Mouse (Mus musculus) left cerebral cortex, adult 9 months (tissue): ENCODE results near the gene Nlrp10.
A peak's percentile ranks its signal among the peaks of the same experiment; 100 is the strongest.

Source experiments
- DNase-seq, 2 experiments: peaks; one replicate each; pipeline ENCODE4 v3.0.0; 2022; ENCODE audit warnings: low spot score in 2 of 2

Nlrp10 gene

DNA sequence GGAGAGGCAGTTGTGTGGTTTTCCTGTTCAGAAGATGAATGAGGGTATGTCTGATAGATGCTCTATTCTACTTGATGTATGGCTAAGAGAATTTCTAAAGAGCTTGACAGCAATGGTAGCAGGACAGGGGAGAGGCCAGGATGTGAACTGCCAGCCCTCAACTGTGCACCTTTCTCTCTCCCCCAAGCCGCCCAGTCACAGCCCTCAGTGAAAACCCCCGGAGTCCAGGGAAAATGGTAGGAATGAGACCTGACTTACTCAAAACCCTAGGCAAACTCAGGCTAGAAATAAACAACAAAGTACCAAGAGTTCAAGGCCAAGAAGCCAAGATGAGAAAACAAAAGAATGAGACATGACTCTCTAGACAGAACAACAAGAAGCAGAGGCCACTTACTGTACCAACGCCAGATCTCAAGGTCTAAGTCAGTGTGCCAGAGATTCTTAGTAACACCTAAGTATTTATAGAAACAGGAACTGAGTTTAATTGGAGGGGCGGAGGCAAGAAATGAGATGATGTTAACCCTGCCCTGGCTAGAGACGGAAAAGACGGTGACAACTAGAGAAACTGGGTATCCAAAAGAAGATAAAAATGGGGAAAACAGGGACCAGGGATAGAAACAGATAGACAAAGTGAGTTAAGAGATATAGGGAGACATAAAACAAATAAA lies at the start of gene Nlrp10:
Gene Nlrp10, minus strand, starts transcription at position 453 of the 668 bp plus-strand sequence.
- no peak for DNase-seq

DNA sequence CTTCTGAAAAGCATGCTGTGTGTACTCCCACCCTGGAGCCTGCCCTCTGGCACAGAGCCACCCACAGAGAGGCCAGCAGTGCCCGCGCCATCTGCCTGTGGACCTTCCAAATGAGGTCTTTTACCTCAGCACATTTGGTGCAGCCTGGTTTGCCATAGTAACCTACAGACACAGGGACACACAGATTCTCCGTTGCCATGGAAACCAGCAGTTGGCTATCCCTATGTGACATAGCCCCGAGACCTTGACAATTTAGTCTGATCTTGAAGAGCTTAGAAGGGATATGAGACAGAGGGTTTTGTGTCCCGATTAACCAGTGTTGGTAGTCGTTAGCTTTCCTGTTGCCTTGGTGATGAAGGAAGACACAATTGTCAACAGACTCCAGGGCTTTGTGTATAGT lies 42.3 kb upstream of the Nlrp10 start:
- DNase-seq = no peak

DNA sequence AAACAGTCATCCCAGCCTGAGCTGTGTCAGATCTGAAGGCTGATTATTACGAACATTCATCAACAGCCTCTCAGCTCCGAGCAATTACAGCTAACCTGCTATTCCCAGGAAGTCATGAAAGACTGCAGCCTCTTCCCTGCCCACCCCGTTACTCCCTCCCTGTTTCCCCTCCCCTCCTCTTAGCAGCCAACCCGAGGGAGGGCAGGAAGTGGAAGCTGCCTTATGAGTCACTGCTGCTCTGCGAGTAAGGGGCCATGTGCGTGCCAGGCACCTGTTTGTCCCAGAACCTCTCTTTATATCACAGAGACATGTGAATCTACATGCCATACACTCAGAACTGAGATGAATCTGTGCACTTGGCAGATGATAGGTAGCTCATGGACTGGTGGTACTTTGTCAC lies 38.2 kb upstream of the Nlrp10 start:
- no peak for DNase-seq

DNA sequence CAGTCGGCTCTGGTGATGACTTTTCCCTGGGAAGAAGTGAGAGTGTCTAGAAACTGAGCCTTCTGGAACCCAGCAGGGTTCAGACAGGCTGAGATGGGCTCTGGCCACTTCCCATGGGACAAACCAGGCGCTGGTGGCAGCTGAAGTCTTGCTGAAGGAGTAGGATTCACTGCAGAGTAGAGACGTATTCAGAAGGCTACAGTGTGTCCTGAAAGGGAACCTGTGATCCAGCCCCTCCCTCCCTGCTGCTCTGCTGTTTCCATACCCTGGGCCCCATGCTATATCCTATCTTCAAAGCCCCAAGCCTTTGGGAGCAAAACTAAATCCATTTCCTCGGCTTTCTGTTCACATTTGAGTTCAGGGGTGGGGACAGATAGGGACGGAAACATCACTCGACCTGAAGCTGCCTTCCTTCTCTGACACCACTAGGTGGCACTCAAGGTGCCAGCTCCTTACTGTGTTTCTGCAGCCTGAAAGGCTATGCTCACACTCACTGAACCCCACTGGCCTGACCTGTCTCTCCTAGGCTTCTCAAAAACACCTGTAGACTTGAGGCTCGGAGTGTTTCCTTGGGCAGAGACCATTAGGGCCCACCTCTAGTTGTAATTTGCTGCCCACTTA lies 36.9 kb upstream of the Nlrp10 start:
- peak in 1 of 2 experiments; percentile 73 for DNase-seq

DNA sequence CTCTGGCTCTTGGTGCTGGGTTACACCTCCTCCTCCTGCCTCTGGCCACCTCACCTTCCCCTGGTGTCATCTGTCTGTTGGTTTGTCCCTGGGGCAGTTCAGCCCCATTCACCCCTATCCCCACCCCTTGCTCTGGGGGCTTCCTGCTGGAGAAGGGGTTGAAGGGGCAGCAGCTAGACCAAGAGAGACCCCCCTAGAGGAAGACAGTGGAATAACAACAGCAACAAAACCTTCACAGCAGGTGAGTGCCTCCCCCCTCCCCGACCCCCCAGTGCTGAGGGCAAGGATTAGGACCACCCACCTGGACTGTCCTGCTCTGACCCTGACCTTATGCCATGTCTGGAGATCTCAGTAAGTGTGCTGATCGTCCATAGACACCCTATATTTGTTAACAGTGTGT lies 36.0 kb upstream of the Nlrp10 start:
- no peak for DNase-seq

DNA sequence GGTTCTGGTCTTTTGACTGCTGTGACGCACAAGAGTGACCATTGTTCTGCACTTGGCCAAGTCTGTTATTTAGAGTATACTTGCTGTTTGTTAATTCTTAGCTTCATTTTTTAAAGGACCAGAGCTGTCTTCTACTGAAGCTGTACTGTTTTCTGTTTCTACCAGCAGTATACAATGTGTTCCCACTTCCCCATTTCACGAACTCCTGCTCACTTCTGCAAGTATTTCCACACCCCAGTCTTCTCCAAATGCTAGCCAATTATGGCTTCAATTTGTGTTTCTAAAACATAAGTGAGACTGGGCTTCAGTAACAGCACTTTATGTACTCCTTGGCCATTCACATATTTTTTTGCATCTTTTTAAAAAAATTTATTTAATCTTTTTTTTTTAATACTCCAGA lies 27.8 kb upstream of the Nlrp10 start:
- no peak for DNase-seq

DNA sequence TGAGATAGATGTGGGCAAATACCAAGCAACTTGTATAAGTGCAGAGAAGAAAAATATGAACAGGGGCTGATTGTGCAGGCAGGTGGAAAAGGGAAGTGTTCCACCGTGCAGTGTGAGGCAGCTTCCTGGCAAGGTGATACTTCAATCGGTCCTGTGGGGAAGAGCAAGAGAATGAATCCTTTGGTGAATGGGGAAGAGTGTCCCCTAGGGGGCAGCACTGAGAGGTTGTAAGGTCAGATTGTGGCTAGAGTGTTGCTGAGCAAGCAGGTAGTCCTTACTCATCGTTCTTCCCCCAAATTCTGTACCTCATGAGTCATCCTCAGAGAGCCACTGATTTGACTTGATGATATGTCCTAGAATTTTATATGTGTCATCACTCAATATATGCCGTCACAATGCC lies 24.2 kb upstream of the Nlrp10 start:
- DNase-seq = peak in 1 of 2 experiments; percentile 42

DNA sequence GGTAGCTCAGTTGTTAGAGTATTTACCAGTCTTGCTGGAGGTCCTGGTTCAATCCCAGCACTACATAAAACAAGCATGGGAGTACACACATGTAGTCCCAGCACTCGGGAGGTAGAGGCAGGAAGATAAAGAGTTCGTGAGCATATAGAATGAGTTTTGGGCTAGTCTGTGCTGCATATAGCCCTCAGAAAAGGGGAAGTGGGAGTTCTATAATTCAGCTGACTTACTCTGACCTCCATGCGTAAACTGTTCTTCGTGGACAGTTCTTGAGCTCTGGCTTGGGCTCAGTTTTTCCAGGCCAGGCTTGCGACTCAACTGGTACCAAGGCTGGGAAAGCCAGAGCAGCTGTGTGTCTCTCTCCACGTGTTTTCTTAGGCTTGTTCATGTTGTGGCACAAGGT lies 22.8 kb upstream of the Nlrp10 start:
- no peak for DNase-seq

DNA sequence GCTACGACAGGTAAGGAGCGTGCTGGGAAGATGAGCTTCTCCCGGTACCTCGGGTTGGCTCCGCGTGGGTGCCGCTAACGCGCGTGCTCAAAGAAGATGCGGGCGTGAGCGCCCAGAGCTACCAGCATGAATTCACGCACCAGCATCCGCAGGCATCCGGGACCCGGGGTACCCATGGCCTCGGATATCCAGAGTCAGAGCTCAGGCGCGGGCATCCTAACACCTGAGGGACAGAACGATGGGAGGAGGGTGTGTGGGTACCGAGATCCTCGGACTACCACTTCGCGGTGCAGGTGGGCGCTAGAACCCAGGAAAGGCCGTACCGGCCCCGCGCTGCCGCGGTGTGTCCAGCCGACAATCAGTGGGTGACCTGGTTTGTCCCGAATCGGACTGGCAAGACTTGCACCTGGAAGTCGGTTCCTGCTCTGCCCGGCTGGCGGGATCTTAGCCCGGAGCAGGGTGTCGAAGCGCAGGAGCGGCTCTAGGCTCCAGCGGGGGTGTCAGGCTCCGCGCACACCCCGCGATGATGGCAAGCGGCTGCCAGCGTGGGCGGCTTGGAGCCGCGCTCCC lies 20.9 kb upstream of the Nlrp10 start:
- DNase-seq = peak in 1 of 2 experiments; percentile 76

DNA sequence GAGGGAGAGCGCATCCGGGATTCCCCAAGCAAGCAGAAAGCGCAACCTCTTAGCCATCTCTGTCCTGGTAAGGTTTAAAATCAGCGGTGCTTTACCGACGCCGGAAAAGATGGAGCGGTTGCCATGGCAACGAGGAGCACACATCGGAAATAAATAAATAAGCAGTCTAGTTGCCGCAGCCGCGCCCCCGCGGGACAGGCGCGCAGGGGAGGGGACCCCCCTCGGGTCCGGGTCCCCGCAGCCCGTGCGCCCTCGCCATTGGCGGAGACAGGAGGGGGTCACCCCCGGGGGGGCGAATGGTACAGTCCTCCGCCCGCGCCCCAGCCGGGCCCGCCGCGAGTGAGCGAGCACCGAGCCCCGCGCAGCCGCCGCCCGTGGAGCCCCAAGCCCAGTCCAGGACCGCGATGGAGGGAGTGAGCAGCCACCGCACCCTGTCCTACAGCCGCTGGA lies 20.4 kb upstream of the Nlrp10 start, which contains the start of gene Tub:
Gene Tub, plus strand, starts transcription at position 27 of the 450 bp plus-strand sequence.
- DNase-seq = peak; percentile 70 to 83

DNA sequence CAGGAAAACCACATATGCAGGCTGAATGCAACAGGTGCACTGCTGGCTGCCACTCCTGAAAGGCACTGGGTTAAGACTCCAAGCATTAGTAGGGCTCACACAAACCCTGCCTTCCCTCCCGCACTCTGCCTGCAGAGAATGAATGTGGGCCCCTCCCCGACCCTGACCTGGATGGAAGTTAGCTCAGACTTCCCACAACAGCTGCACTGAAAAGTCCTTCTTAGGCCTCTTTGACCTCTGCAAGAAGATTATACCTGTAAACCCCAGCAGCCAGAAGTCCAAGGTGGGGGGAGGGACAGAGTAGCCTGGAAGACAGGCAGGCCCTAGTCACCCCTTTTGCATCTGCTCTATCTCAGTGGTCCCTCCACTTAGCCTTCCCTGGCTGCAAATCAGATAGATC lies 19.3 kb upstream of the Nlrp10 start:
- no peak for DNase-seq

DNA sequence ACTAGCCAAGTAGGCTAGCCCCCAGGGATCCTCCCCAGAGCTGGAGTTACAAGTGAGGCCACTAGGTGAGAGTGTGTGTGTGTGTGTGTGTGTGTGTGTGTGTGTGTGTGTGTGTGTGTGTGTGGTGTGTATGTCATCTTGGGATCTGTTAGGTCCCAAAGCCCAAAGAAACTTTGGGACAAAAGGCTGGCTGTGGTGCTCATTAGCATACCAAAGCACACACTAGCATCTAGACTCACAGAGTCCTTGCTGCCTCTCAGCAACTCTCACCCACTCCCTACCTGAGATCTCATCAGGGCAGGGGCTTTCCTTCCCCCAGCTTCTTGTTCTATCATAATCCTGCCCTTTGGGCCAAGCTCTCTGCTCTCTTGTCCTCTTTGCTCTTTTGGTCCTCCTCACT lies 18.6 kb upstream of the Nlrp10 start:
- DNase-seq = no peak

DNA sequence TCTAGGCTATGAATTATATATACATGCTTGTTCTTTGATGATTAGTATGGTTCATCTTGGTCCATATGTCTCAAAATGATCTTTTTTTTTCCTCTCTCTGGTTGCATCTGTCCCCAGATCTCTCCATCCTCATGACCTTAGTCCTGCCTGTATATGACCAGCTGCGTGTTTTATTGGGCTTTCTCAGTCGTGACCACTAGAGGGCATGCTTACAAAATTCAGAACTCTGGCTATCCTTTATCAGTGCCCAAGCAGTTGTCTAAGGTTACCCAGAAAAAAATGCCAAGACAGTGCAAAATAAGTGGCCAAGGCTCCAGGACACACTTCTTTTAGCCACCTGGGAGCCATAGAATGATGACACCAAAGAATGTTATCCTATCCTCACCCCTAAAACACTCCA lies 14.0 kb upstream of the Nlrp10 start:
- DNase-seq = peak in 1 of 2 experiments; percentile 59

DNA sequence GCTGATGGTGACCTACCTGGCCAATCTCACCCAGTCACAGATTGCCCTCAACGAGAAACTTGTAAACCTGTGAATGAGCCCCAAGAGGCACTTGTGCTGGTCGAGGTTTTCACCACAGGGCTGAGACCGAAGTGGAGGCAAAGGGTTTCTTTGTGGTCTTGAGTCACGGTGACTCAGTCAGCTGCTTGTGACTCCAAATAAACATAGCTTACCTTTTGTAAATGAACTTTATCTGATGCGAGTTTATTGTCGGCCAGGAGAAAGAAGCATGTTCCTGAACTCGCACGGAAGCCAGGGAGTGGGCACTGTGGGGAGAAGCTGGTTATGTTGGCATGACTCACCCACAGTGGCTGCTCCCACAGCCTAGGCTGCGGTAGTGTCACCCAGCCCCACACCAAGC lies 11.5 kb upstream of the Nlrp10 start:
- no peak for DNase-seq

DNA sequence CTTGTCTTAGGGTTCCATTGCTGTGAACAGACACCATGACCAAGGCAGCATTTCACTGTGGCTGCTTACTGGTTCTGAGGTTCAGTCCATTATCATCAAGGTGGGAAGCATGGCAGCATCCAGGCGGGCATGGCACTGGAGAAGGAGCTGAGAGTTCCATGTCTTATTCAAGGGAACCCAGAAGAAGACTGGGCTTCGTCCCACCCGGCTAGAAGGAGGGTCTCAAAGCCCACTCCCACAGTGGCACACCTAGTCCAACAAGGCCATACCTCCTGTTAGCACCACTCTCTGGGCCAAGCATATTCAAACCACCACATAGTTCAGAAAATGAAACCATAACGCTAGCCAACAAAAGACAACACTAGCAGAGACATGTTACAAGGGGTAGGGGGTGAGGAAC lies 6.6 kb upstream of the Nlrp10 start:
- no peak for DNase-seq

DNA sequence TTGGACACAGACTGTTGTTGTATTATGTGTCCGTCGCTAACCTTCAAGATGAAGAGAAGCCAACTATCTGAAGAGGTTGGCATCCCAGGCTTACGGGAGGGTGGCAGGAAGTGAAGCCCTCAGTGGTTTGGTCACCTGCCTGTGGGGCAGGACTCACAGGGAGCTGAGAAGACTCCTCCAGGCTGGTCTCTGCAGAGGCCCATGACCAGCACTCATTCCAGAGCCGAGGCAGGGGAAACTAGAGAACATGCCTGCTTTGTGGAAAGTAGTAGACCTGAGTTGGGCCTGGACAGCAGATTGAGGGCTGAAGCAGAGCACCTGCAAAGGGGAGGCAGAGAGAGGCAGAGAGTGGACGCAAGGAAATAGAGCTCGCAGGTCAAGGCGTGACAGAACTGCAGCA lies 5.4 kb upstream of the Nlrp10 start:
- DNase-seq = no peak

DNA sequence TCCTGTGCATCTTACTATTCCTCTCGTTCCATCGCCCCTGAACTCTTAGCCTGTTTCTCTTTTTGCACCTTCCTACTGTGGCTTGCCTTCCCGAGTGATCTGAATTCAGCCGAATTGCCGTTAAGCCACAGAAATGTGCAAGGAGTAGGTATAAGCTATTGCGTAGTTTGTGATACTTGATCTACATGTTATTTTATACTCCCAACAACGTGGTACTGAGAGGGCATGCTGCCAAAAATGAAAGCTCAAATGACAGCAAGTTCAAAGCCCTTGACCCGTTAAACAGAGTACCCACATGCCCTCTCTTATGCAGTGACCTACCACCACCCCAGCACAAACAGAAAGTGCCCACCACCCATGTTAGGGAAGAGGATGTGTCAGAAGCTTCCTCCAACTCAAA lies 4.9 kb upstream of the Nlrp10 start:
- no peak for DNase-seq

DNA sequence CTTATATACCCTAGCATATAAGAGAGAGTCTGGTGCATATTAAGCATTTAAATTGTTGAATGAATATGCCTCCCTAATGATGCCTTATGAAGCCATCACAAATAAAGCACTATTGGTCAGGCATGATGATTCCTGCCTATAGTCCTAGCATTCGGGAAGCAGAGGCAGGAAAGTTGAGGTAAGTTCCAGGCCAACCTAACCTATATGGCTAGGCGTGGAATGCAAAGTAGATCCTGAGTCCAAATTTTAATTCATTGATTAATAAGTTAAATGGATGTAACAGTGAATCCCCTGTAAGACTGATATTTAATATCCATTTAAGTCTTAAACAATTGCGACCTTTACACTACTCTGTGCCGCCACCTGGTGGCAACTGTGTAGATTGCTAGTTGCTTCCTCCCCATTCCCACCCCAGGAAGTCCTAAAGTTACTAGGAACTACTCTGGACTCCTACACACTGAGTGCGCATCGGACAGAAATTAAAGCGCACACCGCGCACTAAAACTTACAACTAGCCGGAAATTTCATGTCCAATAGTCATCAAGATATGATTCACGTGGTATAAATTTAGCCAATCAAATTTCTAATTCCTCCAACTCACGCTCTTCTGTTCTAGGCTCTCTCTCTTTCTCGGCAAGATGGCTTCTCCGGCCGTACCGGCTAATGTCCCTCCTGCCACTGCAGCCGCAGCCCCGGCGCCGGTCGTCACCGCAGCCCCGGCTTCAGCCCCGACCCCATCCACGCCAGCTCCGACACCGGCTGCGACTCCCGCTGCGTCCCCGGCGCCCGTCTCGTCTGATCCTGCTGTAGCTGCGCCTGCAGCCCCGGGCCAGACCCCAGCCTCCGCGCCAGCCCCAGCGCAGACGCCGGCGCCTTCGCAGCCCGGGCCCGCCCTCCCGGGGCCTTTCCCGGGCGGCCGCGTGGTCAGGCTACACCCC lies 4.1 kb upstream of the Nlrp10 start, which contains the start of gene Eif3f:
Gene Eif3f, plus strand, starts transcription at position 624 of the 938 bp plus-strand sequence.
- peak; percentile 96 to 99 for DNase-seq

DNA sequence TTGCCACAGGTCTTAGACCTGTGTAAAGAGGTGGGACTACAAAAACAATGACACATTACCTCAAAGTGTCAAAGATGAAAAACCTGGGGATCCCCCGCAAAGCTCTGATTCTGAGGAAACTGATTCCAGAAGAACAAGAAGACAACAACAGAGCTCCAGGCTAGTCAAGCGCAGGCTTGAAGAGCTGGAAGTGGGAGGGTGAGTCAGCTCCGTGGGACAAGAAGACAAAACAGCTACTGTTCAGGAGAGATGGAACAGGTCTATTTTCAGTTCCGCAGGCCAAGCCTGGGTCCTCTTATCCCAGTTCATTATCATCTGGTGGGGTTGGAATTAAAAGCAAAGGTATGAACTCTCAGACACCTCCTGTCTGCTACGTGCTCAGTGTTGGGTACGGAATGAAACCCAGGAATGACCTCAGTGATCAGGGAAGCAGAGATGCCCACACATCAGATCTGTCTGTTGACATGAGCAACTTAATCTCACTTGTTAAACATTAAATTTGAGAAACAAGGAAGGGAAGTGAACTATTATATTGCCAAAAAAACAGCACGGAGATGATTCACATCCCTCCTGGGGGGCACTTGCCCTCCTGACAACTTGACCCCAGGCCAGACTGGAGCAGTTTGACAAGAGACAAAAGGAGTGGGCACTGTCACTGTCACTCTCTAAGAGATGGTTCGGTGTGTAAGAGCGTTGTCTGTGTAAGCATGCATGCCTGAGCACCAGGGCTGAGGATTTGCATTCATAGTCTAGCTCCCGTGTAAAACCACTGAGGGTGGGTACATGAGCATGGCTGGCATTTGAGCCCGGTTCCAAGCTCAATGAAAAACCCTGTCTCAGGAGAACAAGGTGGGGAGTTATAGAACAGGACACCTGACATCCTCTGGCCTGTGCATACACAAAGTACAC lies 1.4 kb downstream of the Nlrp10 start:
- peak in 1 of 2 experiments; percentile 39 for DNase-seq

DNA sequence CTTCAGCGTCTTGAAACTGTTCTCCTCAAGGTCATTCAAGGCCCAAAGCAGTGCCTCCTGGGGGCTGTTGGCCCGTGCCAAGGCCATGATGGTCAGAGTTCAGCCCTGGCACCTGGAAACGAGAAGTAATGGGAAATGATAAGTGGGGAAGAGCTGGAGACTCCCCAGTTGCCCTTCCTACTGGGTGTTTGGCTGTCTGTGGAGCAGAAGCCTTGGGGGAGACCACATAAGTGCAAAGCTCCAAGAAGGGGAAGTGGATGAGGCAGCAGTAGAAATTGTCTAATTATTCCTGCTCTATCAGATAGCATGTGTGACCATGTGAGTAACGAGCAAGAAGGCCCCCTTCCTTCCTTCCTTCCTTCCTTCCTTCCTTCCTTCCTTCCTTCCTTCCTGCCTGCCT lies 2.9 kb downstream of the Nlrp10 start:
- DNase-seq = no peak

DNA sequence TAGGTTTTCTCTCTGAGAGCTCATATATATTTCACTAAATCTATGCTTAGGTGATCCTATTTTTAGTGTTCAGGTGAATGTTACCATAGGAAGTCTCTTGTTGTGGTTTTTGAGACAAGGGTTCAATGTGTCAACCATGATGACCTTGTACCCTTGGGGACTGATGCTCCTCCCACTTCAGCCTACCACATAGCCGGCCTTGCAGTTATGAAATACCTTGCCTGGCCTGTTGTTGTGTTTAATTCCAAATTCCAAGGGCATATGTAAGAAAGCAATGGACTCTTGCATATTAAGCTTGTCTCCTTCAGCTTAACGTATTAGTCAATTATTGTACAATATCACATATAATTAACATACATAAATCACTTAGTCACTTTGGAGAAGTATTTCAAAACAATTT lies 26.0 kb downstream of the Nlrp10 start:
- DNase-seq = no peak
